Mouse (Mus musculus) CH12.LX (cell line): Measurements from ENCODE around the gene Tagln2. TPM values are rescaled to one million over a fixed set of nuclear protein-coding genes. Genes with fewer than 3 reads are reported as not detected.

Experiments
- DNase-seq: peaks from one replicate; pipeline ENCODE4 v3.0.0-alpha.2; 2013; ENCODE audit errors: extremely low read depth
- H3K27ac ChIP-seq: 2 replicates; pipeline ENCODE4 v1.5.1; 2012; ENCODE audit warnings: low read depth, mild to moderate bottlenecking, control low read depth, moderate library complexity; ENCODE audit not compliant: insufficient read depth
- H3K27me3 ChIP-seq: replicated peaks from 2 replicates; pipeline ENCODE3; 2012; ENCODE audit warnings: inconsistent platforms
- H3K36me3 ChIP-seq, 2 experiments: replicated peaks in 1 of 2; 2 replicates each; pipeline versions ENCODE3 to v1.6.1; 2012; ENCODE audit warnings: inconsistent platforms in 1 of 2, low read length in 1 of 2, mild to moderate bottlenecking in 1 of 2, mixed read lengths in 1 of 2, moderate library complexity in 1 of 2; ENCODE audit not compliant: control insufficient read depth in 1 of 2, insufficient read depth in 1 of 2
- H3K4me1 ChIP-seq, 2 experiments: 2 replicates each; pipeline ENCODE4 v1.6.1; 2012; ENCODE audit warnings: inconsistent platforms in 1 of 2, moderate library complexity in 1 of 2; ENCODE audit not compliant: insufficient read depth in 2 of 2, control insufficient read depth in 1 of 2
- H3K4me2 ChIP-seq: 2 replicates; pipeline ENCODE4 v1.6.1; 2012; ENCODE audit warnings: low read depth, mild to moderate bottlenecking, control low read depth; ENCODE audit not compliant: poor library complexity, insufficient read depth, severe bottlenecking
- H3K4me3 ChIP-seq, 3 experiments: fragments of 150-350 bp in 1 of 3; sonication (generic) in 1 of 3; replicated peaks in 1 of 3; 2 replicates each; pipeline versions ENCODE3 to v1.5.1; 2011 to 2012; ENCODE audit warnings: low read depth in 2 of 3, low read length in 2 of 3, mild to moderate bottlenecking in 2 of 3, moderate library complexity in 2 of 3, control low read depth in 1 of 3, improper control_type of control experiment in 1 of 3, inconsistent platforms in 1 of 3, mixed read lengths in 1 of 3; ENCODE audit not compliant: poor library complexity in 1 of 3
- H3K79me2 ChIP-seq: replicated peaks from 2 replicates; pipeline ENCODE4 v1.6.1; 2012; ENCODE audit warnings: mild to moderate bottlenecking, moderate library complexity; ENCODE audit not compliant: control insufficient read depth, poor library complexity, insufficient read depth, severe bottlenecking; ENCODE audit errors: extremely low read depth
- H3K9ac ChIP-seq: 2 replicates; pipeline ENCODE4 v1.6.1; 2012; ENCODE audit warnings: low read depth, mild to moderate bottlenecking, control low read depth, moderate library complexity; ENCODE audit not compliant: insufficient read depth
- H3K9me3 ChIP-seq: replicated peaks from 2 replicates; pipeline ENCODE3; 2012; ENCODE audit warnings: low read length, inconsistent platforms, mixed read lengths
- CTCF ChIP-seq, 2 experiments: IDR thresholded peaks in 1 of 2; conservative IDR thresholded peaks in 1 of 2; 2 replicates each; pipeline ENCODE4 v1.5.1; 2011 to 2012; ENCODE audit warnings: low read depth in 2 of 2, low read length in 2 of 2, improper control_type of control experiment in 1 of 2, inconsistent platforms in 1 of 2, mild to moderate bottlenecking in 1 of 2, moderate library complexity in 1 of 2
- EP300 ChIP-seq: IDR thresholded peaks from 2 replicates; pipeline ENCODE4 v1.6.1; 2011; ENCODE audit warnings: low read length, improper control_type of control experiment
- ETS1 ChIP-seq: conservative IDR thresholded peaks from 2 replicates; pipeline ENCODE4 v1.6.1; 2012; ENCODE audit warnings: low read depth, mild to moderate bottlenecking, inconsistent platforms, low read length, improper control_type of control experiment, moderate library complexity
- IRF4 ChIP-seq: IDR thresholded peaks from 2 replicates; pipeline ENCODE4 v1.6.1; 2014; ENCODE audit warnings: low read depth, mild to moderate bottlenecking, inconsistent platforms, low read length, improper control_type of control experiment
- JUN ChIP-seq: IDR thresholded peaks from 2 replicates; pipeline ENCODE4 v1.6.1; 2011; ENCODE audit warnings: low read depth, mild to moderate bottlenecking, low read length, improper control_type of control experiment, moderate library complexity; ENCODE audit not compliant: insufficient read depth
- JUND ChIP-seq: conservative IDR thresholded peaks from 2 replicates; pipeline ENCODE4 v1.6.1; 2011; ENCODE audit warnings: low read depth, low read length, improper control_type of control experiment
- MEF2A ChIP-seq: IDR thresholded peaks from 2 replicates; pipeline ENCODE4 v1.6.1; 2014; ENCODE audit warnings: low read depth, mild to moderate bottlenecking, inconsistent platforms, low read length, improper control_type of control experiment, borderline replicate concordance
- MYC ChIP-seq: IDR thresholded peaks from 2 replicates; pipeline ENCODE4 v1.6.1; 2011; ENCODE audit warnings: low read depth, mild to moderate bottlenecking, improper control_type of control experiment, low read length
- RCOR1 ChIP-seq: conservative IDR thresholded peaks from 2 replicates; pipeline ENCODE4 v1.6.1; 2012; ENCODE audit warnings: low read depth, mild to moderate bottlenecking, inconsistent platforms, low read length, improper control_type of control experiment
- TBP ChIP-seq: conservative IDR thresholded peaks from 2 replicates; pipeline ENCODE4 v1.6.1; 2011; ENCODE audit warnings: low read depth, low read length, improper control_type of control experiment
- UBTF ChIP-seq: IDR thresholded peaks from 2 replicates; pipeline ENCODE4 v1.6.1; 2012; ENCODE audit warnings: low read depth, mild to moderate bottlenecking, inconsistent platforms, low read length, improper control_type of control experiment, moderate library complexity
- USF1 ChIP-seq: IDR thresholded peaks from 2 replicates; pipeline ENCODE4 v1.6.1; 2014; ENCODE audit warnings: low read depth, mild to moderate bottlenecking, inconsistent platforms, low read length, improper control_type of control experiment
- ZNF384 ChIP-seq: IDR thresholded peaks from 2 replicates; pipeline ENCODE4 v1.6.1; 2012; ENCODE audit warnings: low read depth, low read length, improper control_type of control experiment, inconsistent platforms
- dilution Hi-C: fragments of 300-500 bp; cut with MboI; formaldehyde crosslinking; loops from 2 replicates; pipeline ENCODE4 v1.14.3; 2020; ENCODE audit warnings: low sequenced_read_pairs; ENCODE audit not compliant: extremely low pct_unique_long_range_greater_than_20kb, extremely low pct_ligation_motif_present
- in situ Hi-C: fragments of 300-500 bp; cut with MboI; formaldehyde crosslinking; loops from 3 replicates; pipeline ENCODE4 v1.14.3; 2019; ENCODE audit warnings: low sequenced_read_pairs, low pct_ligation_motif_present, low pct_unique_long_range_greater_than_20kb, mixed read lengths
- polyA plus RNA-seq: library from polyadenylated mRNA; unstranded; fragments of >175 nt; gene quantifications from 2 replicates; pipeline ENCODE4 v1.2.1, GENCODE M21; 2012; ENCODE audit warnings: low read depth; ENCODE audit not compliant: insufficient read length
- total RNA-seq, 2 experiments: library from RNA; depleted of rRNA; stranded (reverse); fragments of 300-350 nt in 1 of 2; fragments of >200 nt in 1 of 2; gene quantifications; 2 replicates each; pipeline ENCODE4 v1.2.3; 2012 to 2014

Gene Tagln2
- total and polyA plus RNA-seq, 3 experiments: 172 to 337 (median 206) TPM

- Histone ChIP-seq H3K27ac (no peak overlapping the region), H3K36me3 (peaks cover 0 to 12% of the 10 kb centered on the region in 2 experiments), H3K4me3 (no peak overlapping the region), H3K9ac (no peak overlapping the region), H3K79me2 (no peaks in the 10 kb centered on the region), H3K27me3 (no peaks in the 10 kb centered on the region), H3K4me1 (peaks cover 25 to 42% of the 10 kb centered on the region in 2 experiments), H3K4me2 (no peak overlapping the region), H3K9me3 (peaks cover 4% of the 10 kb centered on the region)
- dilution Hi-C loops: no loop called here
- in situ Hi-C loops: no loop called here
- DNase-seq: no peak
- TF ChIP-seq IRF4: peak; percentile 74
- TF ChIP-seq JUN: no peak
- peak; percentile 60 for TF ChIP-seq ZNF384
- TF ChIP-seq EP300: peak; percentile 70
- peak; percentile 13; the same call in 1 of the 2 replicates for TF ChIP-seq ETS1
- TF ChIP-seq MEF2A: peak; percentile 56; the same call in 1 of the 2 replicates
- 0 out of 2 replicates have a peak, but pooled peaks have one; percentile 11 for TF ChIP-seq MYC
- no peak for TF ChIP-seq TBP
- TF ChIP-seq UBTF: no peak
Observed at GRCm38 (mm10) chr1:172472909-172473308, 26.9 kb upstream of the Tagln2 start.

DNA sequence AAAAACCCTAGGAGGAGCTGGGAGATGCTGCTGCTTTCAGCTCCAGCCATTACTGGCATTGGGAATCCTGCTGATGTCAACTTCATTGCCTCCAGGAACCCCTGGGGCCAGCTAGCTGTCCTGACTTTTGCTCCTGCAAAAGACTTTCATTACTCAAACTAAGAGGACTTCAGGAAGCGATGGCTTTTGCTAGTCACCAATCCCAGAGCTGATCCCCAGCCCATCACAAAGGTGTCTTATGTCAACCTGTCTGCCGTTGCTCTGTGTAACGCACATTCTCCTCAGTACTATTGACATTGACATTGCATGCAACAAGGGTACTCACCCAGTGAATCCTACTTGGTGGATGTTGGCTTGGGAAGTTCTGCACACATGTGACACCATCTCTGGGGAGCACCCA, 25.7 kb upstream of the Tagln2 start:
- in situ Hi-C loops (no loop called here), dilution Hi-C loops (no loop called here)
- no peaks in the 10 kb centered on the region for H3K27me3 ChIP-seq
- no peak overlapping the region for H3K4me3 ChIP-seq
- H3K4me1 ChIP-seq: peaks cover 25 to 42% of the 10 kb centered on the region in 2 experiments
- no peak overlapping the region for H3K4me2 ChIP-seq
- no peak for DNase-seq
- peaks cover 4% of the 10 kb centered on the region for H3K9me3 ChIP-seq
- H3K27ac ChIP-seq: no peak overlapping the region
- no peaks in the 10 kb centered on the region for H3K79me2 ChIP-seq
- peaks cover 0 to 23% of the 10 kb centered on the region in 2 experiments for H3K36me3 ChIP-seq
- H3K9ac ChIP-seq: no peak overlapping the region
- TF ChIP-seq USF1: no peak
- no peak for TF ChIP-seq CTCF (conservative IDR thresholded peaks at IDR 0.05 in 1 of 2, IDR thresholded peaks at IDR 0.05 in 1 of 2; ENCODE audit: low read depth in 2 of 2, low read length in 2 of 2)
- no peak for TF ChIP-seq RCOR1
- TF ChIP-seq JUND: no peak
